Mouse (Mus musculus) brain, embryonic 18.5 days (tissue): Measurements from ENCODE around the gene Serping1.
"Not testable (repeated sequence)": the region's sequence is repeated elsewhere in the genome, so short reads cannot be mapped to it uniquely, and the experiment has no call there.

Source experiments
- DNase-seq: peaks from one replicate; pipeline ENCODE4 v3.0.0-alpha.2; 2012; ENCODE audit warnings: low read depth, low spot score

The Serping1 gene

DNA sequence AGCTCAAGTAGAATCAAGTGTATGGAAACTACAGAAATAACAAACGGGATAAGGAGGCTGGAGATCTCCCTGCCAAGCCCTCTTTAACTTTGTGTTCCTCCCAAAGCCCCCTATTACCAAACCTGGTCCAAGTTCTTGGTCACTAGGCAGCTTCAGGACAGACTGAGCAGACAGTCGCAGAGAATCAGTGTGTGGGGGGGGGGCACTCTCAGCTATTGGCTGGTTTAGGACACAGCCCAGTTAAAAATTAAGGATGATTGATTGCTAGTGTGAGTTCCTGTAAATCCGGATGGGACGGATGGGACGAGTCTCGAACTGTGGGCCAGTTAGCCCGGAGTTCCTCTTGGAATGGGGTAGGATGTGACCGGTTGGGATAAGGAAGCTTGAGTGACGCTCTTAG is at the start of gene Serping1:
Gene Serping1 (minus strand): TSS at position 204 of the 400 bp plus-strand sequence.
- no peak for DNase-seq

- no peak for DNase-seq
Observed at GRCm38 (mm10) chr2:84823237-84823636, 48.0 kb upstream of the Serping1 start.

DNA sequence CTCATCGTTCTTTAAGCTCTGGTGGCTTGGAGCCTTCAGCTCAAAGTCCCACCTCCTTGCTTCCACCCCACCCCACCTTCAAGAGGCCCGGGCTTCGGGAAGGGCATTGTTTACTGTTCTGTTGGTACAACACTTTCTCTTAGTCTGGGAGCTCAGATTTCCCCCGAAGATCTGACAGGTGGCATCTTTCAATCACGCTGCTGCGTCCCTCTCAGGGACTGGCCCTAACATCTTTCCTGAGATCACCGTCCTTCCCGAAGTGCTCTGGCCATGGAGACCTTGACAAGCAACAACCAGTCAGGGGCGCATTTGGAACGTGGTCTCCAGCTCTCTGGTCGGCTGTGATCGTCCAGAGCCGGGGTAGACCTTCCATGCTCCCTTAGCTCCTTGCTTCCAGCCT is 47.3 kb upstream of the Serping1 start, which contains the start of gene Smtnl1:
Gene Smtnl1 (minus strand): TSS at position 101 of the 400 bp plus-strand sequence.
- DNase-seq: no peak

DNA sequence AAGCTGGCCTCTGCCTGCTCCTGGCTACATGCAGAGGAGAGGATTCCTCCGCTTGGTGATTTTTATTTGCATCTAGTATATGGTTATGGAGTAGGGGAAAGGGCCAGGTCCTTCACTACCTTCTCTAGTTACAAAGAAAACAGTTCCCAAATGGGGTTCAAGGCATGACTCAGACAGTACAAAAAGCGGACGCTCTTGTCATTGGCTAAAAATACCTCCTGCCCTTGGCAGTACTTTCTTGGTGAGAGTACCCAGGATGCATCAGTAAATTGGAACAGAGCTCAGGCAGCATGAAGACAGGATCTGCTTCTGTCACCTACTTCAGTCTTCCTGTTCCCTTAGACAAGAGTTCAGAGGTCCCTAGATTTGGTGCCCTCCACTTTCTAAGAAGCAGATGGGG is 44.6 kb upstream of the Serping1 start:
- no peak for DNase-seq

- no peak for DNase-seq
Observed at GRCm38 (mm10) chr2:84812676-84813075, 37.4 kb upstream of the Serping1 start.

DNA sequence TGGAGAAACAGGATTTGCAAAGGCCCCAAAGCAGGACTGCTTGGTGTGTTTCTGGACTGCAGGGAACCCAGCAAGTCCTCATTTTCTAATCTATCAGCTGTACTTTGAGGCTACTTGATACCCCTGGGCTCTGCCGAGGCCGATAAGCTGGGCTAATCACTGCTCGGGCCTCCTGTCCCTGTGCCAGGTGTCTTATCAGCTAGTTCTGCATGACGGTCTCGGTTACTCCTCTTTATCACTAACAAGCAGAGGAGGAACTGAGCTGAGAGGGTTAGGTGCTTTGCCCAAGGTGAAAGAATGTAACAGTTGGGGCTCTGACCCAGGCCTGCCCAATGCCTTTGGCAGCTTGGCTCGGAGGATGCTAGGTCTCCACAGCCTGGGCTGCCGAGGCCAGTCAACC is 36.6 kb upstream of the Serping1 start:
- no peak for DNase-seq

DNA sequence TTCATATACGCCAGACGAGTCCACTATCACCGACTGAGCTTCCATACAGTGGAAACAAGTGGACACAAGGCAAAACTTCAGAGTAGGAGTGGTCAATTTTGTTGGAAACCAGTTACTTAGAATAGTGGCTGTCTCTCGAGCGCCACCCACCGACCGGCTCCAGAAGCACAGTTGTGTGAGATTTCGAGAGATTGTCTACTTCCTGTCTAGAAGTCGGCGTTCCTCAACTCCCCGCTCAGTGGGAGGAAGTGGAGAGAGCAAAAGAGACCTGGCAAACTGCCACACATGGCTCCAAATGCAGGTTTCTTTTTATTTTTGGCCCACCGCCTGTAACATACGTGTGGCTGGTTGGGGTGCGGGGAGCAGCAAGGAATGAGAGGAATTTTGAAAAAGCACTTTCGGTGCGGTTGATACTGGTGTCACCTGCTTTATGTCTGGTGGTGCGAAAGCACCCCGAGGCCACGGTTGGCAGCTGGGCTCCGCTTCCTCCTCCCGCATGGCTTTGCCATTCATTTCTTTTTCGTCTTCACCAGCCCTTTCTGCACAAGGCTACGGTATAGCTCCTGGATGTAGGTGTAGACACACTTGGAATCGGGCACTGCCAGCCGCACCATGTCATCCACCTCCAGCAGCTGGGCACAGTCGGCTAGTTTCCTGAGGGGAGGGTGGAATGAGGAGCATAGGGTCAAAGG is 35.8 kb upstream of the Serping1 start:
- no peak for DNase-seq

DNA sequence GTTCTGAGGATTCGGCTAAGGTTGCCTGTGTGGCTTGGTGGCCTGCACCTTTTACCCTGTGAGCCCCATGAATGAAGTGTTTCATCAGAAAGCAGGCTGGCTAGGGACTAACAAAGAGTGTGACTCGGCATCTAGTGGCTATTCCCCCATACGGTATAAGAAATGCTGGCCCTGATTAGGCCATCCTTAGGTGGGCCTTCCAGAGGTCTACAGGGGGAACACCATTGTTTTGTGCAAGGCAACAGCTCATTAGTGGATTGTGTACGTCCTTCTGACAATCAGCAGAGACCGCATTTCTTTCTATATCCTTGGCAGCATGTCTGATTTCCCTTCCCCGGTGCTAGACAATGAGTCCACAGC is 35.3 kb upstream of the Serping1 start:
- no peak for DNase-seq

DNA sequence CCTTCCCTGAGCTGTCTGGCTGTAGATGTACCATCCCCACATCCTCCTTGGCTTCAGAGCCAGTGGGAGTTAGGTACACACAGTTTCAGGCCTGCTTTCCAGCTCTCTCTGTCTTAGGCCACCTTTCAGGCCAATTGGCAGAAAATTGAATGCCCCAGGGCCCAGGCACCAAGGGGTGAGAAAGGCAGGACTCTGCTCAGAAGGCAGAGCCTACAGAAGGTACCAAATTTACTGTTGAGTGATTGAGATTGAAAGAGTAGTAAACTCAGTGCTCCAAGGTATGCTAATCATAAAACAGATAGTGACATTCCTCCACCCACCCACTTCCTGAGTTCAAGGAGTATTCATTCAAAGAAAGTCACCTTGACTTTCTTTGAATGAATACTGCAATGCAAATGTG is 34.1 kb upstream of the Serping1 start:
- no peak for DNase-seq

GRCm38 (mm10) chr2:84806546-84806945 is 31.3 kb upstream of the Serping1 start:
- no peak for DNase-seq

GRCm38 (mm10) chr2:84803963-84804362 is 28.7 kb upstream of the Serping1 start:
- DNase-seq: no peak

DNA sequence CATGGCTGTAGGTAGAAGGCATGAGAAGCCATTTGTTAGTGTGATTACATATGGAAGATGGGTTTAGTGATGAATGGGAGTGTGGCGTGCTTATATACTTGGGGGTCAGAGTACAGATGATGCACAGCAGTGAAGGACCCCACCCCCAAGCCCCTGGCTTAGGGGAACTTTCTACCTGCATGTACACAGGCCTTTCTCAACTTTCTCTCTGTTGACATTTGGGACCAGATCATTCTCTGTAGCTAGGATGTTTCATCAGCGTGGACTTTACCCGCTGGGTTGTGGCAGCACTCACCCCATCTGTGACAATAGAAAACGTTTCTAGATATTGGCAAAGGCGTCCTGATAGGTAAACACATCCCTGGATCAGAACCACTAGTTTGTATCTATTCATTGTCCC is 26.0 kb upstream of the Serping1 start:
- DNase-seq: not testable (repeated sequence)

GRCm38 (mm10) chr2:84800304-84800703 is 25.1 kb upstream of the Serping1 start:
- no peak for DNase-seq

DNA sequence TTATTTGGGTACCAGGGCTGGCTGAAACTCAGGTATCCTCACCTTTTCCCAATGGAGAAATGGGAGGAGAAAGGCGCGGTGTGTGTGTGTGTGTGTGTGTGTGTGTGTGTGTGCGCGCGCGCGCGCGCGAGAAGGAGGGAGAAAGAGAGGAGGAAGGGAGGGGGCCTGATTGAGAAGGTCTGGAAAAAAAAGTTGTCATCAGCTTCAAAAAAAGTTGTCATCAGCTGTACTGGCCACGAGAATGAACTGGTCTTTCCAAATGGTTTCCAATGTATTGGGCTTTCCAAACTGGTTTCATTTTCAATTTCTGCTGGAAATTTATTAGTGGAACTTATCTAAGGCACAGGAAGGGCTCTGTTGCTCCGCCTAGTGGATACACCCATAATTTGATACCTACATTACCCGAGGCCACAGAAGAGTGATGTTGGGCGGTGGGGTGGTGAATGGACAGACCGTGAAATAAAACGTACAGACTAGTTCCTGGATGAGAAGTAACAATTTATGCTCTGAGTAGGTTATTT is 23.9 kb upstream of the Serping1 start:
- peak; percentile 40 for DNase-seq

- no peak for DNase-seq
Observed at GRCm38 (mm10) chr2:84798493-84798921, 23.3 kb upstream of the Serping1 start, which contains the start of gene Ube2l6. Gene Ube2l6 (plus strand): TSS chr2:84798828.

DNA sequence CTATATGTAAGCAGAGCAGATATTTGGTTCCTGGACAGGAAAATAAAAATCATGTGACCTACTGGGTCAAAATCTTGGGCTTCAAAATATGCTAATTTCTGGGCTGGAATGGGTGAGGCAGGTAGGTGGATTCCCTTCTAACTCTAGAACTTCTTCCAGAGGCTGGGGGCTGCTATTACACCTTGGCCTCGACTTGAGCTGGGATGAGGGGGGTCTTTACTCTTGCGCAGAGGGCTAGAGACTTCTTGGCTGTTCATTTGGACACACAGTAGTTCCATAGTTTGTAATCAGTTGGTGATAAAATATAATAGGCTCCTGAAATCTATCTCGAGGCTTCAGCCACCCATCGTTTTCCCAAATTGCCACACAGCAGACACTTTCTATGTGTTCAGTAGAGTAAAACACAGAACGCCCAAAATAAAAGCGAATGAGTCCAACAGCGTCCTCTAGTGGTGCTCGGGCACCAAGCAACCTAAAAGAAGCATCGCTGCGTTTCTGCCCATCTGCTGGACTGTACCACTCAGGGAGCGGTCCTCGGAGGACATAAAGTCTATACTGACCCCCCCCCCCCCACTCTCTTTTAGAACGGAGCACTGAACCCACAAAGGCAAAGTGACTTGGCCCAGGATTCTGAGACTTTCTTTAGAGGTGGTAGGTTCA is 22.7 kb upstream of the Serping1 start:
- DNase-seq: peak; percentile 43

DNA sequence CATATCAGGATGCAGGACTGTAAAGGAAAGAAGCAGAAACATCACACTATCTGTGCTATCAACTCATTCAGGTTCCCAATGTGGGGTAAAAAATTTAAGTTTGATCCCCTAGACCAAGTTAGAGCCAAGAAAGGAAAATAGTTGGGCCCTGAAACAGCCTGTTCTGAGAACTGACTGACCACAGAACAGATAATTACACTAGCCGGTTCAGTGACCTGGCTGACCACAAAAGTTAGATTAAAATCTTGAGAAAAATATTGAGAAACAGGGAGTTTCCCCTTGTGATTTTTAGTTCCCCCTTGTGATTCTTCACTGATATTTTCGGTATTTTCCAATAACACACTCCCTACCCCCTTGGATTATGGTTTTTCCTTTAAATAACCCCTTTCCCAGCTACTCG is 18.6 kb upstream of the Serping1 start:
- no peak for DNase-seq

GRCm38 (mm10) chr2:84793154-84793553 is 17.9 kb upstream of the Serping1 start:
- no peak for DNase-seq

DNA sequence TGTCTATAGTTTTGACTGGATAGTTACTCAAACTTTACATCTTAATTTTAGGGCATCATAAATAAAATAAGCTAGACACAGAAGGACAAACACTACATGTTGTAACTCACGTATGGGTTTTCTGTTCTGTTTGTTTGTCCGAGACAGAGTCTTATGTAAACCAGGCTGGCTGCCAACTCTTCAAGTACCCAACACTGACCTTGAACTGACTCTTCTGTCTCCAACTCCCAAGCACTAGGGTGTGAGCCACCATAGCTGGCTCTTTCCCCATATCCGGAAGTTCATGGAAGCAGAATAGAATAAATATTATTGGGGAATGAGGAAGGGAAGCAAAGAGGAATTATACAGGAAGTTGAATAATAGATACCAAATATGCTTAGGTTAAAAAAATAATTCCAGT is 17.3 kb upstream of the Serping1 start:
- DNase-seq: no peak

- DNase-seq: no peak
Observed at GRCm38 (mm10) chr2:84790418-84790817, 15.2 kb upstream of the Serping1 start.

DNA sequence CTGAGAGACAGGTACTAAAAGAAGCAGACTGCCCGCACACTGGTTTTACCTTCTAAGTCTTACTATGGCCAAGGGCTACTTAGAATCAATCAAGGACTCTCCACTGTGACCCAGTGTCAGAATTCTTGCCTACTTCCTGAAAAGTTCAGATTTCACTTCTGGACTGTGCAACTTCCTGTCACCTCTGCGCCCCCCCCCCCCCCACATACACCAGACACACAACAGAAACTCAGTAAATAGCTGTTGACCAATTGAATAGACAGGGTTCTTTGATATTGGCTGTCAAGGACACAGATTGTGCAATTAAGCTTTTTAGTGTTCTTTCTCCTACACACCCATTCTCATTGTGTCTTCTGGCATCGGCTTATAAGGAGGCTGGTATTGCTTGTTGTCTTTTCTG is 13.1 kb upstream of the Serping1 start:
- no peak for DNase-seq

- no peak for DNase-seq
Observed at GRCm38 (mm10) chr2:84783840-84784566, 8.8 kb upstream of the Serping1 start.
